Mouse (Mus musculus) midbrain, embryonic 12.5 days (tissue): ENCODE measurements at regions not wholly inside any gene's neighbourhood (a gene's known extent, or its start where the extent isn't known, plus 50 kb on each side); places are given as distances from the start of the nearest gene placed in this dataset.

Experiments used
- ATAC-seq: fragments of 200-750 bp; cut with Nextera tagmentation; 2 replicates; pipeline ENCODE4 v1.8.0; 2017; ENCODE audit warnings: low read depth, moderate TSS enrichment, moderate library complexity; ENCODE audit not compliant: low FRiP score
- H3K27ac ChIP-seq: fragments of 300-500 bp; sonication (generic); replicated peaks from 2 replicates; pipeline ENCODE4 v1.5.1; 2016; ENCODE audit warnings: mild to moderate bottlenecking
- H3K27me3 ChIP-seq: fragments of 300-500 bp; sonication (generic); 2 replicates; pipeline ENCODE4 v1.6.1; 2016; ENCODE audit warnings: mild to moderate bottlenecking
- H3K36me3 ChIP-seq: fragments of 300-500 bp; sonication (generic); 2 replicates; pipeline ENCODE4 v1.6.1; 2016
- H3K4me1 ChIP-seq: fragments of 300-500 bp; sonication (generic); 2 replicates; pipeline ENCODE4 v1.6.1; 2016
- H3K4me2 ChIP-seq: fragments of 300-500 bp; sonication (generic); replicated peaks from 2 replicates; pipeline ENCODE4 v1.6.1; 2016; ENCODE audit warnings: mild to moderate bottlenecking, moderate library complexity
- H3K4me3 ChIP-seq: fragments of 300-500 bp; sonication (generic); 2 replicates; pipeline ENCODE4 v1.5.1; 2016; ENCODE audit warnings: mild to moderate bottlenecking
- H3K9ac ChIP-seq: fragments of 300-500 bp; sonication (generic); replicated peaks from 2 replicates; pipeline ENCODE4 v1.6.1; 2016; ENCODE audit warnings: mild to moderate bottlenecking, moderate library complexity
- H3K9me3 ChIP-seq: fragments of 300-500 bp; sonication (generic); 2 replicates; pipeline ENCODE4 v1.6.1; 2016; ENCODE audit warnings: mild to moderate bottlenecking
- WGBS: fragments of 180-500 bp; shearing (Covaris S2); methylation state at CpG from one replicate; pipeline ENCODE4 v1.1.7; 2016; 5-methylcytosine and 5-hydroxymethylcytosine counted together

- Histone ChIP-seq H3K9ac (no peak overlapping the region), H3K9me3 (no peaks in the 10 kb centered on the region), H3K36me3 (no peaks in the 10 kb centered on the region), H3K4me1 (no peaks in the 10 kb centered on the region), H3K27ac (no peak overlapping the region), H3K27me3 (no peaks in the 10 kb centered on the region), H3K4me3 (no peak overlapping the region), H3K4me2 (no peak overlapping the region)
- WGBS, result 80% methylated on average over 5 of the region's 5 CpGs
- no peak for ATAC-seq
These were observed 75.3 kb upstream of the Spdye4c start for GRCm38 (mm10) chr2:128515701-128516100.

- H3K4me2 ChIP-seq, result no peak overlapping the region
- ATAC-seq, result no peak
- H3K27me3 ChIP-seq, result no peaks in the 10 kb centered on the region
- no peak overlapping the region for H3K4me3 ChIP-seq
- H3K36me3 ChIP-seq, result no peaks in the 10 kb centered on the region
- H3K27ac ChIP-seq, result no peak overlapping the region
- H3K4me1 ChIP-seq, result no peaks in the 10 kb centered on the region
- no peak overlapping the region for H3K9ac ChIP-seq
- 81% methylated on average over 9 of the region's 9 CpGs for WGBS
- no peaks in the 10 kb centered on the region for H3K9me3 ChIP-seq
These were observed 74.3 kb upstream of the Spdye4c start for GRCm38 (mm10) chr2:128516694-128517093.

GRCm38 (mm10) chr2:128518142-128518541, 72.9 kb upstream of the Spdye4c start:
- Histone ChIP-seq H3K27ac (no peak overlapping the region), H3K9ac (no peak overlapping the region), H3K4me1 (no peaks in the 10 kb centered on the region), H3K9me3 (no peaks in the 10 kb centered on the region), H3K4me2 (no peak overlapping the region), H3K4me3 (no peak overlapping the region), H3K36me3 (no peaks in the 10 kb centered on the region), H3K27me3 (no peaks in the 10 kb centered on the region)
- 99% methylated on average over 3 of the region's 3 CpGs for WGBS
- ATAC-seq, result no peak

- no peaks in the 10 kb centered on the region for H3K27me3 ChIP-seq
- WGBS, result 78% methylated on average over 4 of the region's 4 CpGs
- H3K4me3 ChIP-seq, result no peak overlapping the region
- no peaks in the 10 kb centered on the region for H3K9me3 ChIP-seq
- no peak overlapping the region for H3K4me2 ChIP-seq
- no peak for ATAC-seq
- H3K9ac ChIP-seq, result no peak overlapping the region
- no peaks in the 10 kb centered on the region for H3K4me1 ChIP-seq
- H3K27ac ChIP-seq, result no peak overlapping the region
- H3K36me3 ChIP-seq, result no peaks in the 10 kb centered on the region
These were observed 69.1 kb upstream of the Spdye4c start for GRCm38 (mm10) chr2:128521701-128522443.

GRCm38 (mm10) chr2:128523425-128524108, 67.4 kb upstream of the Spdye4c start:
- no peak for ATAC-seq
- no peak overlapping the region for H3K4me3 ChIP-seq
- H3K9me3 ChIP-seq, result no peaks in the 10 kb centered on the region
- no peaks in the 10 kb centered on the region for H3K4me1 ChIP-seq
- H3K9ac ChIP-seq, result no peak overlapping the region
- 83% methylated on average over 4 of the region's 4 CpGs for WGBS
- H3K36me3 ChIP-seq, result no peaks in the 10 kb centered on the region
- H3K4me2 ChIP-seq, result no peak overlapping the region
- H3K27me3 ChIP-seq, result no peaks in the 10 kb centered on the region
- H3K27ac ChIP-seq, result no peak overlapping the region

- WGBS, result 81% methylated on average over 2 of the region's 2 CpGs
- H3K4me2 ChIP-seq, result no peak overlapping the region
- H3K27ac ChIP-seq, result no peak overlapping the region
- no peaks in the 10 kb centered on the region for H3K36me3 ChIP-seq
- no peak overlapping the region for H3K9ac ChIP-seq
- no peak for ATAC-seq
- no peaks in the 10 kb centered on the region for H3K9me3 ChIP-seq
- no peak overlapping the region for H3K4me3 ChIP-seq
- no peaks in the 10 kb centered on the region for H3K4me1 ChIP-seq
- no peaks in the 10 kb centered on the region for H3K27me3 ChIP-seq
These were observed 64.9 kb upstream of the Spdye4c start for GRCm38 (mm10) chr2:128526100-128526499.

- 69% methylated on average over 3 of the region's 3 CpGs for WGBS
- Histone ChIP-seq H3K9ac (no peak overlapping the region), H3K27ac (no peak overlapping the region), H3K36me3 (no peaks in the 10 kb centered on the region), H3K9me3 (no peaks in the 10 kb centered on the region), H3K27me3 (no peaks in the 10 kb centered on the region), H3K4me3 (no peak overlapping the region), H3K4me2 (no peak overlapping the region), H3K4me1 (no peaks in the 10 kb centered on the region)
- no peak for ATAC-seq
These were observed 64.1 kb upstream of the Spdye4c start for GRCm38 (mm10) chr2:128526883-128527344.

- no peak overlapping the region for H3K9ac ChIP-seq
- no peaks in the 10 kb centered on the region for H3K36me3 ChIP-seq
- H3K4me2 ChIP-seq, result no peak overlapping the region
- H3K9me3 ChIP-seq, result 0 out of 2 replicates have a peak, but pooled peaks cover 7% of the 10 kb centered on the region
- no peaks in the 10 kb centered on the region for H3K4me1 ChIP-seq
- 87% methylated on average over 3 of the region's 3 CpGs for WGBS
- ATAC-seq, result no peak
- H3K4me3 ChIP-seq, result no peak overlapping the region
- H3K27me3 ChIP-seq, result no peaks in the 10 kb centered on the region
- no peak overlapping the region for H3K27ac ChIP-seq
These were observed 54.7 kb upstream of the Spdye4c start for GRCm38 (mm10) chr2:128536294-128536693.

- no peaks in the 10 kb centered on the region for H3K27me3 ChIP-seq
- no peak overlapping the region for H3K4me3 ChIP-seq
- no peaks in the 10 kb centered on the region for H3K36me3 ChIP-seq
- 0 out of 2 replicates have a peak, but pooled peaks cover 7% of the 10 kb centered on the region for H3K9me3 ChIP-seq
- 82% methylated on average over 6 of the region's 6 CpGs for WGBS
- no peak overlapping the region for H3K4me2 ChIP-seq
- no peak overlapping the region for H3K27ac ChIP-seq
- no peak overlapping the region for H3K9ac ChIP-seq
- no peaks in the 10 kb centered on the region for H3K4me1 ChIP-seq
- no peak for ATAC-seq
These were observed 53.6 kb upstream of the Spdye4c start for GRCm38 (mm10) chr2:128537425-128537824.

GRCm38 (mm10) chr2:128538736-128539135, 52.3 kb upstream of the Spdye4c start:
- H3K9ac ChIP-seq, result no peak overlapping the region
- no peak overlapping the region for H3K27ac ChIP-seq
- no peak overlapping the region for H3K4me3 ChIP-seq
- ATAC-seq, result no peak
- no peaks in the 10 kb centered on the region for H3K4me1 ChIP-seq
- no peaks in the 10 kb centered on the region for H3K27me3 ChIP-seq
- 92% methylated on average over 8 of the region's 8 CpGs for WGBS
- H3K4me2 ChIP-seq, result no peak overlapping the region
- H3K9me3 ChIP-seq, result no peaks in the 10 kb centered on the region
- no peaks in the 10 kb centered on the region for H3K36me3 ChIP-seq
